Mouse (Mus musculus): ENCODE results near the gene Pank2.

GRCm38 (mm10) chr2:131316167-131316566 is 53.9 kb downstream of the Pank2 start:
- TF ChIP-seq CTCF (IDR thresholded peaks at IDR 0.05; ENCODE audit: low read depth, low read length) (no peak), POLR2A (IDR thresholded peaks at IDR 0.05; ENCODE audit: borderline replicate concordance, low read depth, low read length) (no peak)

Data from bone marrow macrophage, adult 2 months (primary cell).